Mouse (Mus musculus) ES-E14 (cell line): ENCODE measurements at regions not wholly inside any gene's neighbourhood (a gene's known extent, or its start where the extent isn't known, plus 50 kb on each side); places are given as distances from the start of the nearest gene placed in this dataset.

Source experiments
- MAFK ChIP-seq: IDR thresholded peaks from 2 replicates; pipeline ENCODE4 v1.6.1; 2014; ENCODE audit warnings: mild to moderate bottlenecking, low read depth, low read length, inconsistent platforms; ENCODE audit not compliant: insufficient read depth
- ZC3H11A ChIP-seq: IDR thresholded peaks from 2 replicates; pipeline ENCODE4 v1.6.1; 2012; ENCODE audit warnings: low read depth, mild to moderate bottlenecking, inconsistent platforms, low read length, borderline replicate concordance

DNA sequence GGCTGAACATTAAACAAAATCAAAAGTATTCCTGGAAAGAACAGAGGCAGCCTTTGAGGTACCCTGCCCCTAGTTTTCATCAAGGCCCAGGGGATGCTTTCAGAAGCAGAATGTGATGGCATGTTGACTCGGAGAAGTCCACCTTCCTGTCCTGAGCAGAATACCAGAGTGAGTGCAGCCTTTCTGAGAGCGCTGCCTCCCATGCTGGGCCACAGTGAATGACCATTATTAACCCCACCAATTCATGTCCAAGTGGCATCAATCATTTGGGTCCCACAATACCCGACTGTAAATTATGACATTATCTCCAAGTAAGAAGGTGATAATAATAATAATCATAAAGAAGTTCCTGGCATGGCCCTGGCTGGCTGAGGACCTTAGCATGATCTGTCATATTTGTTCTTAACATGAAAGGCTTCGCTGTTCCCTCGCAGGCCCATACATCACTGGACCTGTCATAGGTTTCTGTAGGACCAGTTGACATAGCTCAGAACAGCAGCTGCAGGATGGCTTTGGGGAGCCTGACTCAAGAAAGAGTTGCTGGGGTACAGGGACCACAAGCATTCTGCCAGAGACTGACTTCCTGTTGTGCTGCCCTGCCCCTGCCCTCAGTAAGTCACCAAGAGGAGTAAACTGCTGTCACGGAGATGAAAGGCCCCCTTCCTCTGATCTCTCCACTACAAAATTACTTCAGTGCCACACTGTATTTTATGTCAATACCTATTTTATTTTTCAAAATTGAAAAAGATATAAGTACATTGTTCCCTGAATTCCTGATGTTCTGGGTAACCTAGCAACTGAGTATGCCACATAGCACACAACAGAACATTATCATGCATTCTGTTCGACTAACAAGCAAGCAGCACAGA, 176.6 kb downstream of the Tmem161b start:
- TF ChIP-seq ZC3H11A (no peak), MAFK (no peak)
